Mouse (Mus musculus): ENCODE data around the gene Psen1. TPM values are rescaled to one million over a fixed set of nuclear protein-coding genes. Genes with fewer than 3 reads are reported as not detected.
A peak's percentile ranks its signal among the peaks of the same experiment; 100 is the strongest.

Gene Psen1
- polyA plus RNA-seq, 1 experiment from 2014 or later: 58.7 TPM

DNA sequence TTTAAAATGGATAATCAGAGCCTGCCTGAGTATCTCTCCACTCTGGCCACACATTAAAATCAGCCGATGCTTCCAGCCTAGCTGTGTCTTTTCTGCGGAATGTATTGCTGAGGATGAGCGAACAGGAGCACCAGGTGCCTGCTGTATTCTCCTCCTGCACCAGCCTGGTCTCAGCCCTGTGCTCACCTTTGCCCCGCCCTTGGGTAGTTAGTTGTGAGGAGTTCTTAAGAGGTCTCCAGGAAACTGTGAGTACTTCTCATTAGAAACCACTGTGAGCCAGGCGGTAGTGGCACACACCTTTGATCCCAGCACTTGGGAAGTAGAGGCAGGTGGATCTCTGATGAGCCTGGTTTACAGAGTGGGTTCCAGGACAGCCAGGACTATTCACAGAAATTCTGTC lies 44.3 kb downstream of the Psen1 start:
- Histone ChIP-seq H3K9me3 (no peaks in the 10 kb centered on the region), H3K4me3 (no peak overlapping the region), H3K9ac (no peak overlapping the region), H3K27me3 (no peaks in the 10 kb centered on the region), H3K4me1 (no peaks in the 10 kb centered on the region), H3K27ac (no peak overlapping the region), H3K36me3 (peaks cover 94% of the 10 kb centered on the region), H3K4me2 (no peak overlapping the region)
- no peak for ATAC-seq (ENCODE audit: insufficient number of reproducible peaks, insufficient read depth, low FRiP score, low TSS enrichment, low read depth)
- WGBS: 91% methylated on average over 5 of the region's 5 CpGs

DNA sequence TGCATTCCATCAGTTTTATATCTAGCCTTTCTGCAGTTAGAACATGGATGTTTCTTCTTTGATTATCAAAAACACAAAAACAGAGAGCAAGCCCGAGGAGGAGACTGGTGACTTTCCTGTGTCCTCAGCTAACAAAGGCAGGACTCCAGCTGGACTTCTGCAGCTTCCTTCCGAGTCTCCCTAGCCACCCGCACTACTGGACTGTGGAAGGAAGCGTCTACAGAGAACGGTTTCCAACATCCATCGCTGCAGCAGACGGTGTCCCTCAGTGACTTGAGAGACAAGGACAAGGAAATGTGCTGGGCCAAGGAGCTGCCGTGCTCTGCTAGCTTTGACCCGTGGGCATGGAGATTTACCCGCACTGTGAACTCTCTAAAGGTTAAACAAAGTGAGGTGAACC lies 46.1 kb downstream of the Psen1 start:
- WGBS: 93% methylated on average over 10 of the region's 10 CpGs
- no peak overlapping the region for H3K9ac ChIP-seq
- H3K36me3 ChIP-seq: peaks cover 85% of the 10 kb centered on the region
- H3K27ac ChIP-seq: no peak overlapping the region
- H3K9me3 ChIP-seq: no peaks in the 10 kb centered on the region
- no peak overlapping the region for H3K4me3 ChIP-seq
- H3K4me2 ChIP-seq: no peak overlapping the region
- no peaks in the 10 kb centered on the region for H3K4me1 ChIP-seq
- no peak for ATAC-seq (ENCODE audit: insufficient number of reproducible peaks, insufficient read depth, low FRiP score, low TSS enrichment, low read depth)
- no peaks in the 10 kb centered on the region for H3K27me3 ChIP-seq

GRCm38 (mm10) chr12:83736236-83736635 lies 48.3 kb downstream of the Psen1 start:
- no peak for ATAC-seq (ENCODE audit: insufficient number of reproducible peaks, insufficient read depth, low FRiP score, low TSS enrichment, low read depth)
- H3K9ac ChIP-seq: no peak overlapping the region
- H3K27ac ChIP-seq: no peak overlapping the region
- H3K27me3 ChIP-seq: no peaks in the 10 kb centered on the region
- H3K4me3 ChIP-seq: no peak overlapping the region
- H3K4me1 ChIP-seq: no peaks in the 10 kb centered on the region
- 90% methylated on average over 8 of the region's 8 CpGs for WGBS
- H3K36me3 ChIP-seq: peaks cover 68% of the 10 kb centered on the region
- H3K4me2 ChIP-seq: no peak overlapping the region
- no peaks in the 10 kb centered on the region for H3K9me3 ChIP-seq

GRCm38 (mm10) chr12:83738651-83739050 lies 50.7 kb downstream of the Psen1 start:
- Histone ChIP-seq H3K27ac (no peak overlapping the region), H3K4me1 (no peaks in the 10 kb centered on the region), H3K9me3 (no peaks in the 10 kb centered on the region), H3K27me3 (no peaks in the 10 kb centered on the region), H3K36me3 (peaks cover 45% of the 10 kb centered on the region), H3K4me2 (no peak overlapping the region), H3K4me3 (no peak overlapping the region), H3K9ac (no peak overlapping the region)
- WGBS: 85% methylated on average over 1 of the region's 1 CpGs
- ATAC-seq (ENCODE audit: insufficient number of reproducible peaks, insufficient read depth, low FRiP score, low TSS enrichment, low read depth): no peak

GRCm38 (mm10) chr12:83741722-83742121 lies 53.8 kb downstream of the Psen1 start:
- ATAC-seq (ENCODE audit: insufficient number of reproducible peaks, insufficient read depth, low FRiP score, low TSS enrichment, low read depth): no peak
- H3K27ac ChIP-seq: no peak overlapping the region
- WGBS: 49% methylated on average over 5 of the region's 5 CpGs

GRCm38 (mm10) chr12:83742834-83743233 lies 54.9 kb downstream of the Psen1 start:
- Histone ChIP-seq H3K4me3 (no peak overlapping the region), H3K27ac (no peak overlapping the region), H3K4me2 (no peak overlapping the region), H3K9me3 (no peaks in the 10 kb centered on the region), H3K9ac (no peak overlapping the region), H3K36me3 (peaks cover 9% of the 10 kb centered on the region; the same call in 1 of the 2 replicates), H3K4me1 (0 out of 2 replicates have a peak, but pooled peaks cover 3% of the 10 kb centered on the region), H3K27me3 (no peaks in the 10 kb centered on the region)
- 81% methylated on average over 4 of the region's 4 CpGs for WGBS
- ATAC-seq (ENCODE audit: insufficient number of reproducible peaks, insufficient read depth, low FRiP score, low TSS enrichment, low read depth): no peak

More at GRCm38 (mm10) chr12:83741722-83742121, 53.8 kb downstream of the Psen1 start:
- H3K9me3 ChIP-seq: no peaks in the 10 kb centered on the region
- H3K4me2 ChIP-seq: no peak overlapping the region
- peaks cover 15% of the 10 kb centered on the region for H3K36me3 ChIP-seq
- H3K27me3 ChIP-seq: no peaks in the 10 kb centered on the region
- H3K4me3 ChIP-seq: no peak overlapping the region
- no peak overlapping the region for H3K9ac ChIP-seq
- 0 out of 2 replicates have a peak, but pooled peaks cover 3% of the 10 kb centered on the region for H3K4me1 ChIP-seq

DNA sequence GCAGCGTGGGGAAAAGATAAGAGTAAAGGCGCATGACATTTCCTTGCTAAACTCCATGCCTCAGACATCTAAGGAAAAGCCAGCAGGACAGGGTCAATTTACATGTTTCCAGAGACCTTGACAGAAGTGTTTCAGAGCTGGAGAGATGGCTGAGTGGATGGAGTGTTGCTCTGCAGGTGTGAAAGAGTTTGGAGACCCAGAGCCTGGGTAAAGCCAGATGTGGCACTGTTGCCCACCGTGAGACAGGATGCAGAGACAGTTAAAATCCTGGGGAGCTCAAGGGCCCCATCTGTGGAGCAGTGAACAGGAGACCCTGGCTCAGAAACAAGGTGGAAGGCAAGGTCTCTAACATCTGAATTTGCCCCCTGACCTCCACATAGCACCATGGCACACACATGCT lies 55.8 kb downstream of the Psen1 start:
- WGBS: 84% methylated on average over 3 of the region's 3 CpGs

DNA sequence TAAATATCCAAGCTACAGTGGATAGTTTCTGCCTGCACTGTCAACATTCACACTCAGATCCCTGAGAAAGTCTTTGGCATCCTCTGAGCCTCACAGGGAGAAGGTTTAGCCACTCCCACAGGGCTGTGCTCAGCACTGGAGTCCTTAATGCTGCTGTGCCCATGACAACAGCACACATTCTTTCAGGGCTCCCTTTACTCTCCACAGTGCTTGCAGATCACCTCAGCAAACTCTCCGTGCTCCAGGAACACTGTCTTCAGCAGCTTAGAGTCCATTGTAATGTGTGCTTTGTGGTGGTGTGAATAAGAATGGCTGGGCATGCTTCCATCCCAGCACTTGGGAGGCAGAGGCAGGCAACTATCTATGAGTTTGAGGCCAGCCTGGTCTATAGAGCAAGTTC lies 61.2 kb downstream of the Psen1 start:
- Histone ChIP-seq H3K4me2 (no peak overlapping the region), H3K4me3 (no peak overlapping the region), H3K9ac (no peak overlapping the region), H3K4me1 (peaks cover 13% of the 10 kb centered on the region), H3K27ac (no peak overlapping the region), H3K9me3 (no peaks in the 10 kb centered on the region), H3K36me3 (no peaks in the 10 kb centered on the region), H3K27me3 (no peaks in the 10 kb centered on the region)
- ATAC-seq (ENCODE audit: insufficient number of reproducible peaks, insufficient read depth, low FRiP score, low TSS enrichment, low read depth): no peak
- 72% methylated on average over 1 of the region's 1 CpGs for WGBS

More for the DNA sequence above, 55.8 kb downstream of the Psen1 start:
- peaks cover 3% of the 10 kb centered on the region; the same call in 1 of the 2 replicates for H3K36me3 ChIP-seq
- 0 out of 2 replicates have a peak, but pooled peaks cover 3% of the 10 kb centered on the region for H3K4me1 ChIP-seq
- no peaks in the 10 kb centered on the region for H3K9me3 ChIP-seq
- ATAC-seq (ENCODE audit: insufficient number of reproducible peaks, insufficient read depth, low FRiP score, low TSS enrichment, low read depth): no peak
- H3K9ac ChIP-seq: no peak overlapping the region
- no peak overlapping the region for H3K4me2 ChIP-seq
- H3K4me3 ChIP-seq: no peak overlapping the region
- no peaks in the 10 kb centered on the region for H3K27me3 ChIP-seq
- no peak overlapping the region for H3K27ac ChIP-seq

DNA sequence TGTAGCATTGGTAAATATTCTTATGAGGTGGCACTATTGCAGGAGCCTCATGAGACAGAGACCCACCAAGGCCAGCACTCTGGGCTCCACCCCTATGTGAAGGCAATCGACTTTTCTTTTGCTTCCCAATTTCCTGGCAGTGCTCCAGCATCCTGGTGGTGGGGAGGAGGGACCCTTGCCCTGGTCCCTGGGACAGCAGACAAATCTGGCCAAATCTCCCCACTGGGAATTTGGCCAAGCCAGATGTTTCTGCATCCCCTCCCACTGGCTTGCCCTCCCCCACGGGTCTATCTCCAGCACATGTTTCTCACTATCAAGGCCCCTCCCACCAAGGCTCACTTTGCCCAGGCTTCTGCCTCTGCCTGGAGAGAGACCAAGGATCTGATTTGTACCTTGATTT lies 64.5 kb downstream of the Psen1 start:
- WGBS: 12% methylated on average over 2 of the region's 2 CpGs
- peaks cover 10% of the 10 kb centered on the region for H3K4me1 ChIP-seq
- no peak overlapping the region for H3K4me2 ChIP-seq
- no peaks in the 10 kb centered on the region for H3K36me3 ChIP-seq
- H3K27me3 ChIP-seq: no peaks in the 10 kb centered on the region
- H3K9ac ChIP-seq: no peak overlapping the region
- ATAC-seq (ENCODE audit: insufficient number of reproducible peaks, insufficient read depth, low FRiP score, low TSS enrichment, low read depth): 0 out of 2 replicates have a peak, but pooled peaks have one; percentile 43
- H3K4me3 ChIP-seq: no peak overlapping the region
- H3K9me3 ChIP-seq: no peaks in the 10 kb centered on the region
- H3K27ac ChIP-seq: no peak overlapping the region

DNA sequence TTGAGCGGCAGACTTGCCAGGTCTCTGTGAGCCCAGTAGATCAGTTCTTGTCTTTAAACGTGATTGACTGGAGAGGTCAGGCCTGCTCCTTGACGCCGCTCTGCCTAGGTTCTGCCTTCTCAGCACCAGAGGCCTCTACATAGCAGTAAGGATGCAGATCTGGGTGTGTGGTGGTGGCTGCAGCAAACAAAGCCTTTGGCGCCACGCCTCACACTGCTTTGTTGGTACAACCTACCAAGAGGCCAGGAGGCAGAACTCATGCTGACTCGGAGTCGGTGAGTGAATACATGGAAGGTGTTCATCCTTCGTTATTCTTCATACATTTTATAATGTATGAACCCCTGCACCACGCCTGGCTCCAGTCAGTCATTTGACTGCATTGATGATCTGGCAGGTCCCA lies 70.8 kb downstream of the Psen1 start:
- Histone ChIP-seq H3K27ac (no peak overlapping the region), H3K36me3 (no peaks in the 10 kb centered on the region), H3K4me2 (no peak overlapping the region), H3K4me3 (no peak overlapping the region), H3K9ac (no peak overlapping the region), H3K4me1 (peaks cover 21% of the 10 kb centered on the region), H3K27me3 (no peaks in the 10 kb centered on the region; the same call in 1 of the 2 replicates), H3K9me3 (no peaks in the 10 kb centered on the region)
- ATAC-seq (ENCODE audit: insufficient number of reproducible peaks, insufficient read depth, low FRiP score, low TSS enrichment, low read depth): no peak
- WGBS: 82% methylated on average over 10 of the region's 10 CpGs

DNA sequence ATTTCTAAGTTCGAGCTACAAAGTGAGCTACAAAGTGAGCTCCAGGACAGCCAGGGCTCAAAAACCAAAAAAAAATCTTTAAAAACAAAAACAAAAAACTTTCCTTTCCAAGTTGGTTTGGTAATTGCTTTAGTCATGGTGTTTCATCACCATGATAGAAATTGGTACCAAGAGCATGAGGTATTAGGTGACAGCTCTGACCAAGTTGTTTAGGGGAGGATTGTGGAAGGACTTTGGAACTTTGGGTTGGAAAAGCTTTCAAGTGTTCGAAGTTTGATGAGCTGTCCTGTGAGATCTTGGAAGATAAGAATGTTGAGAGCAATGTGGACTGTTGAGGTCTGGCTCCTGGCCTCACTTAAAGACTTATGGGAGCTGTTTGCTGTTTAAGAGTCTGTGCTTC lies 72.2 kb downstream of the Psen1 start:
- no peak overlapping the region for H3K27ac ChIP-seq
- no peaks in the 10 kb centered on the region for H3K36me3 ChIP-seq
- peaks cover 4% of the 10 kb centered on the region; the same call in 1 of the 2 replicates for H3K27me3 ChIP-seq
- peaks cover 34% of the 10 kb centered on the region for H3K4me1 ChIP-seq
- no peak overlapping the region for H3K9ac ChIP-seq
- no peak overlapping the region for H3K4me2 ChIP-seq
- WGBS: 89% methylated on average over 2 of the region's 2 CpGs
- no peaks in the 10 kb centered on the region for H3K9me3 ChIP-seq
- ATAC-seq (ENCODE audit: insufficient number of reproducible peaks, insufficient read depth, low FRiP score, low TSS enrichment, low read depth): no peak
- no peak overlapping the region for H3K4me3 ChIP-seq

DNA sequence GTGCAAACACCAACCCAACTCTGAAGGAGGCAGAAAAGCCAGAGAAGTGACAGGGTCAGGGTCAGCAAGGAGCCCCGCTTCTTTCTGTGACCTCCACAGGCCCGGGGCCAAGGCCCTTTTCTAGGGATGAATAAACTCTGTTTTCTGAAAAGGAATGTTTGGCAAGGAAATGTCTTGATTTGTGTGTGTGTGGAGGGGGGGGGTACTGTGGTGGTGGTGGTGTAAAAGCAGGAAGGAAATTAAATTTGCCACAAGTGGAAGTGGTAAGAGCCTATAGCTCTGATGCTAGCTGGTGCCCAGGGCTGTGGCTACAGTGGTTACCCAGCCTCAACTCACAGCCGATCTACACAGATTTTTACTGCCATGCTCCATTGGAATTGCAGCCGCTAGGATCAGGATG lies 74.8 kb downstream of the Psen1 start:
- no peak for ATAC-seq (ENCODE audit: insufficient number of reproducible peaks, insufficient read depth, low FRiP score, low TSS enrichment, low read depth)
- Histone ChIP-seq H3K4me1 (peaks cover 51% of the 10 kb centered on the region), H3K27me3 (peaks cover 4% of the 10 kb centered on the region; the same call in 1 of the 2 replicates), H3K4me2 (peak overlapping the region; percentile 74), H3K9me3 (no peaks in the 10 kb centered on the region), H3K9ac (no peak overlapping the region), H3K36me3 (no peaks in the 10 kb centered on the region), H3K27ac (peak overlapping the region; percentile 57; the same call in 1 of the 2 replicates), H3K4me3 (no peak overlapping the region)
- WGBS: 22% methylated on average over 4 of the region's 4 CpGs

All from embryonic facial prominence, embryonic 13.5 days (tissue).